Mouse (Mus musculus) CH12.LX (cell line): Measurements from ENCODE around the gene Depdc1b. TPM values are rescaled to one million over a fixed set of nuclear protein-coding genes. Genes with fewer than 3 reads are reported as not detected.

ENCODE experiments used
- DNase-seq: peaks from one replicate; pipeline ENCODE4 v3.0.0-alpha.2; 2013; ENCODE audit errors: extremely low read depth
- H3K27ac ChIP-seq: 2 replicates; pipeline ENCODE4 v1.5.1; 2012; ENCODE audit warnings: low read depth, mild to moderate bottlenecking, control low read depth, moderate library complexity; ENCODE audit not compliant: insufficient read depth
- H3K27me3 ChIP-seq: replicated peaks from 2 replicates; pipeline ENCODE3; 2012; ENCODE audit warnings: inconsistent platforms
- H3K36me3 ChIP-seq, 2 experiments: replicated peaks in 1 of 2; 2 replicates each; pipeline versions ENCODE3 to v1.6.1; 2012; ENCODE audit warnings: inconsistent platforms in 1 of 2, low read length in 1 of 2, mild to moderate bottlenecking in 1 of 2, mixed read lengths in 1 of 2, moderate library complexity in 1 of 2; ENCODE audit not compliant: control insufficient read depth in 1 of 2, insufficient read depth in 1 of 2
- H3K4me1 ChIP-seq, 2 experiments: 2 replicates each; pipeline ENCODE4 v1.6.1; 2012; ENCODE audit warnings: inconsistent platforms in 1 of 2, moderate library complexity in 1 of 2; ENCODE audit not compliant: insufficient read depth in 2 of 2, control insufficient read depth in 1 of 2
- H3K4me2 ChIP-seq: 2 replicates; pipeline ENCODE4 v1.6.1; 2012; ENCODE audit warnings: low read depth, mild to moderate bottlenecking, control low read depth; ENCODE audit not compliant: poor library complexity, insufficient read depth, severe bottlenecking
- H3K4me3 ChIP-seq, 3 experiments: fragments of 150-350 bp in 1 of 3; sonication (generic) in 1 of 3; replicated peaks in 1 of 3; 2 replicates each; pipeline versions ENCODE3 to v1.5.1; 2011 to 2012; ENCODE audit warnings: low read depth in 2 of 3, low read length in 2 of 3, mild to moderate bottlenecking in 2 of 3, moderate library complexity in 2 of 3, control low read depth in 1 of 3, improper control_type of control experiment in 1 of 3, inconsistent platforms in 1 of 3, mixed read lengths in 1 of 3; ENCODE audit not compliant: poor library complexity in 1 of 3
- H3K79me2 ChIP-seq: replicated peaks from 2 replicates; pipeline ENCODE4 v1.6.1; 2012; ENCODE audit warnings: mild to moderate bottlenecking, moderate library complexity; ENCODE audit not compliant: control insufficient read depth, poor library complexity, insufficient read depth, severe bottlenecking; ENCODE audit errors: extremely low read depth
- H3K9ac ChIP-seq: 2 replicates; pipeline ENCODE4 v1.6.1; 2012; ENCODE audit warnings: low read depth, mild to moderate bottlenecking, control low read depth, moderate library complexity; ENCODE audit not compliant: insufficient read depth
- H3K9me3 ChIP-seq: replicated peaks from 2 replicates; pipeline ENCODE3; 2012; ENCODE audit warnings: low read length, inconsistent platforms, mixed read lengths
- CHD2 ChIP-seq: IDR thresholded peaks from 2 replicates; pipeline ENCODE4 v1.6.1; 2011; ENCODE audit warnings: low read length, improper control_type of control experiment
- GABPA ChIP-seq: IDR thresholded peaks from 2 replicates; pipeline ENCODE4 v1.6.1; 2012; ENCODE audit warnings: low read depth, low read length, improper control_type of control experiment, inconsistent platforms; ENCODE audit not compliant: insufficient replicate concordance
- MEF2A ChIP-seq: IDR thresholded peaks from 2 replicates; pipeline ENCODE4 v1.6.1; 2014; ENCODE audit warnings: low read depth, mild to moderate bottlenecking, inconsistent platforms, low read length, improper control_type of control experiment, borderline replicate concordance
- MXI1 ChIP-seq: IDR thresholded peaks from 2 replicates; pipeline ENCODE4 v1.6.1; 2011; ENCODE audit warnings: mild to moderate bottlenecking, low read depth, low read length, improper control_type of control experiment
- MYC ChIP-seq: IDR thresholded peaks from 2 replicates; pipeline ENCODE4 v1.6.1; 2011; ENCODE audit warnings: low read depth, mild to moderate bottlenecking, improper control_type of control experiment, low read length
- NRF1 ChIP-seq: IDR thresholded peaks from 2 replicates; pipeline ENCODE4 v1.6.1; 2014; ENCODE audit warnings: low read depth, mild to moderate bottlenecking, inconsistent platforms, low read length, improper control_type of control experiment, moderate library complexity
- PAX5 ChIP-seq: IDR thresholded peaks from 2 replicates; pipeline ENCODE4 v1.6.1; 2012; ENCODE audit warnings: low read length, inconsistent platforms, mixed read lengths
- POLR2AphosphoS2 ChIP-seq: IDR thresholded peaks from 2 replicates; pipeline ENCODE4 v1.6.1; 2011; ENCODE audit warnings: low read depth, low read length, improper control_type of control experiment
- SIN3A ChIP-seq: IDR thresholded peaks from 2 replicates; pipeline ENCODE4 v1.6.1; 2012; ENCODE audit warnings: low read length, improper control_type of control experiment, inconsistent platforms
- dilution Hi-C: fragments of 300-500 bp; cut with MboI; formaldehyde crosslinking; loops from 2 replicates; pipeline ENCODE4 v1.14.3; 2020; ENCODE audit warnings: low sequenced_read_pairs; ENCODE audit not compliant: extremely low pct_unique_long_range_greater_than_20kb, extremely low pct_ligation_motif_present
- in situ Hi-C: fragments of 300-500 bp; cut with MboI; formaldehyde crosslinking; loops from 3 replicates; pipeline ENCODE4 v1.14.3; 2019; ENCODE audit warnings: low sequenced_read_pairs, low pct_ligation_motif_present, low pct_unique_long_range_greater_than_20kb, mixed read lengths
- polyA plus RNA-seq: library from polyadenylated mRNA; unstranded; fragments of >175 nt; gene quantifications from 2 replicates; pipeline ENCODE4 v1.2.1, GENCODE M21; 2012; ENCODE audit warnings: low read depth; ENCODE audit not compliant: insufficient read length
- total RNA-seq, 2 experiments: library from RNA; depleted of rRNA; stranded (reverse); fragments of 300-350 nt in 1 of 2; fragments of >200 nt in 1 of 2; gene quantifications; 2 replicates each; pipeline ENCODE4 v1.2.3; 2012 to 2014

Gene Depdc1b
- total and polyA plus RNA-seq, 3 experiments = 11.1 to 17.8 (median 15.7) TPM

DNA sequence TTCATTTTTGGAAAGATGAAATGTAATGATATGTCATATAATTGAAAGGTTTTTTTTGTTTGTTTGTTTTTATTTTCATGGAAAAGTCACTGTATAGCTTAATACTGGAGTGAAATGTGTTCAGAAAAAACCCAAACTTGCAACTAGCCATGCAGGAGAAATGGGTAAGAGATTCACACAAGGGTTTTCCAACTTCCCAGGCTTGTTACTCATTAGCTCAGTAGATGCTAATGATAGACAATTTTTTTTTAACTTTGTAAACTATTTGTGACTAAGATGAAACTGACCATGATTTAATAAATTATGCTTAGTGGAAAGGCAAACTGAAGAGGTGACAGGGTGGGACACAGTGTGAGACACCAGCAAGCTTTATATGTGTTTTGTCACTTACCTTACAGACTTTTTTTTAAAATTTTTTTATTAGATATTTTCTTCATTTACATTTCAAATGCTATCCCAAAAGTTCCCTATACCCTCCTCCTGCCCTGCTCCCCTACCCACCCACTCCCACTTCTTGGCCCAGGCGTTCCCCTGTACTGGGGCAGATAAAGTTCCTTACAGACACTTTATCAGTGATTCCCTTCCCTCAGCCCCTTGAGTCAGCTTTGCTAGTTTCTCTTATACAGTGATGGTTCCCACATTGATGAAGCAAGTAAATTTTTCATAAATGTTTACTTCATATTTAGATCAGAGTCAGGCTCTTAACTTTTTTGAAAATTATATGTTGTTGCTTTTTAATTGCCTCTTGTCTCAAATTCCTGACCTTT is 102.8 kb downstream of the Depdc1b start:
- Histone ChIP-seq H3K36me3 (no peaks in the 10 kb centered on the region), H3K27ac (no peak overlapping the region), H3K27me3 (no peaks in the 10 kb centered on the region), H3K79me2 (no peaks in the 10 kb centered on the region), H3K9ac (no peak overlapping the region), H3K4me3 (no peak overlapping the region), H3K9me3 (no peaks in the 10 kb centered on the region), H3K4me2 (no peak overlapping the region), H3K4me1 (no peaks in the 10 kb centered on the region)
- TF ChIP-seq MEF2A (no peak), GABPA (no peak), CHD2 (no peak), SIN3A (no peak), POLR2AphosphoS2 (no peak)
- in situ Hi-C loops = no loop called here
- dilution Hi-C loops = no loop called here
- DNase-seq = no peak

GRCm38 (mm10) chr13:108426322-108426721 is 110.2 kb downstream of the Depdc1b start:
- Histone ChIP-seq H3K27me3 (no peaks in the 10 kb centered on the region), H3K4me1 (peaks cover 0 to 3% of the 10 kb centered on the region in 2 experiments; a peak in 1 of 4 replicates), H3K79me2 (no peaks in the 10 kb centered on the region), H3K9me3 (no peaks in the 10 kb centered on the region), H3K36me3 (no peaks in the 10 kb centered on the region), H3K27ac (no peak overlapping the region), H3K9ac (no peak overlapping the region), H3K4me2 (no peak overlapping the region), H3K4me3 (no peak overlapping the region)
- in situ Hi-C loops (no loop called here), dilution Hi-C loops (no loop called here)
- no peak for DNase-seq
- no peak for TF ChIP-seq PAX5
- no peak for TF ChIP-seq POLR2AphosphoS2
- no peak for TF ChIP-seq GABPA
- TF ChIP-seq CHD2 = no peak
- no peak for TF ChIP-seq MYC

GRCm38 (mm10) chr13:108428809-108429208 is 112.7 kb downstream of the Depdc1b start:
- TF ChIP-seq MXI1 (no peak), NRF1 (peak; percentile 58)
- no peak overlapping the region for H3K4me3 ChIP-seq
- dilution Hi-C loops (no loop called here), in situ Hi-C loops (no loop called here)
- H3K79me2 ChIP-seq = no peaks in the 10 kb centered on the region
- no peak overlapping the region for H3K27ac ChIP-seq
- no peak overlapping the region for H3K4me2 ChIP-seq
- H3K9me3 ChIP-seq = no peaks in the 10 kb centered on the region
- H3K36me3 ChIP-seq = no peaks in the 10 kb centered on the region
- H3K27me3 ChIP-seq = no peaks in the 10 kb centered on the region
- H3K4me1 ChIP-seq = peaks cover 0 to 3% of the 10 kb centered on the region in 2 experiments; a peak in 1 of 4 replicates
- no peak for DNase-seq
- H3K9ac ChIP-seq = no peak overlapping the region
